Mouse (Mus musculus): ENCODE results near the gene Zfhx3.

Gene Zfhx3

GRCm38 (mm10) chr8:108098598-108098997 is 156.2 kb downstream of the Zfhx3 start:
- DNase-seq (ENCODE audit: inconsistent ontology term) = no peak

GRCm38 (mm10) chr8:108101131-108101530 is 158.7 kb downstream of the Zfhx3 start:
- no peak for DNase-seq (ENCODE audit: inconsistent ontology term)

GRCm38 (mm10) chr8:108101978-108102865 is 159.8 kb downstream of the Zfhx3 start:
- DNase-seq (ENCODE audit: inconsistent ontology term) = no peak

GRCm38 (mm10) chr8:108104471-108105098 is 162.1 kb downstream of the Zfhx3 start:
- no peak for DNase-seq (ENCODE audit: inconsistent ontology term)

GRCm38 (mm10) chr8:108125053-108125452 is 182.6 kb downstream of the Zfhx3 start:
- peak; percentile 50 for DNase-seq (ENCODE audit: inconsistent ontology term)

- DNase-seq (ENCODE audit: inconsistent ontology term) = peak; percentile 65
These were observed 183.0 kb downstream of the Zfhx3 start for GRCm38 (mm10) chr8:108125491-108125890.

- DNase-seq (ENCODE audit: inconsistent ontology term) = no peak
These were observed 204.1 kb downstream of the Zfhx3 start for GRCm38 (mm10) chr8:108146536-108146935.

GRCm38 (mm10) chr8:108148599-108149249 is 206.3 kb downstream of the Zfhx3 start:
- DNase-seq (ENCODE audit: inconsistent ontology term) = no peak

GRCm38 (mm10) chr8:108170804-108171203 is 228.4 kb downstream of the Zfhx3 start:
- no peak for DNase-seq (ENCODE audit: inconsistent ontology term)

GRCm38 (mm10) chr8:108183296-108183695 is 240.9 kb downstream of the Zfhx3 start:
- DNase-seq (ENCODE audit: inconsistent ontology term) = no peak

- no peak for DNase-seq (ENCODE audit: inconsistent ontology term)
These were observed 241.5 kb downstream of the Zfhx3 start for GRCm38 (mm10) chr8:108183948-108184347.

GRCm38 (mm10) chr8:108186289-108186688 is 243.8 kb downstream of the Zfhx3 start:
- DNase-seq (ENCODE audit: inconsistent ontology term) = no peak

- DNase-seq (ENCODE audit: inconsistent ontology term) = no peak
These were observed 245.6 kb downstream of the Zfhx3 start for GRCm38 (mm10) chr8:108188044-108188443.

- peak; percentile 73 for DNase-seq (ENCODE audit: inconsistent ontology term)
These were observed 252.1 kb downstream of the Zfhx3 start for GRCm38 (mm10) chr8:108194571-108194970.

- no peak for DNase-seq (ENCODE audit: inconsistent ontology term)
These were observed 272.6 kb downstream of the Zfhx3 start for GRCm38 (mm10) chr8:108215026-108215425.

- DNase-seq (ENCODE audit: inconsistent ontology term) = no peak
These were observed 275.9 kb downstream of the Zfhx3 start for GRCm38 (mm10) chr8:108218171-108218840.

- no peak for DNase-seq (ENCODE audit: inconsistent ontology term)
These were observed 278.1 kb downstream of the Zfhx3 start for GRCm38 (mm10) chr8:108220511-108220910.

GRCm38 (mm10) chr8:108222091-108222490 is 279.6 kb downstream of the Zfhx3 start:
- no peak for DNase-seq (ENCODE audit: inconsistent ontology term)

GRCm38 (mm10) chr8:108232326-108232725 is 289.9 kb downstream of the Zfhx3 start:
- no peak for DNase-seq (ENCODE audit: inconsistent ontology term)

- DNase-seq (ENCODE audit: inconsistent ontology term) = peak; percentile 32
These were observed 292.0 kb downstream of the Zfhx3 start for GRCm38 (mm10) chr8:108234481-108234880.

GRCm38 (mm10) chr8:108236715-108237114 is 294.3 kb downstream of the Zfhx3 start:
- no peak for DNase-seq (ENCODE audit: inconsistent ontology term)

GRCm38 (mm10) chr8:108239531-108239930 is 297.1 kb downstream of the Zfhx3 start:
- no peak for DNase-seq (ENCODE audit: inconsistent ontology term)
